Mouse (Mus musculus) G1E (cell line): ENCODE results near the gene Sft2d2. TPM values are rescaled to one million over a fixed set of nuclear protein-coding genes. Genes with fewer than 3 reads are reported as not detected.

Experiments
- ATAC-seq: 2 replicates; pipeline ENCODE4 v1.8.0; 2016; ENCODE audit warnings: mild to moderate bottlenecking; ENCODE audit not compliant: insufficient number of reproducible peaks, poor library complexity, low FRiP score, severe bottlenecking; ENCODE audit errors: extremely low read depth
- DNase-seq: peaks from one replicate; pipeline ENCODE4 v3.0.0; 2012; ENCODE audit warnings: low spot score
- H3K27me3 ChIP-seq: 2 replicates; pipeline ENCODE4 v1.6.1; 2012; ENCODE audit warnings: mild to moderate bottlenecking, low read length, inconsistent platforms; ENCODE audit not compliant: insufficient read depth
- H3K36me3 ChIP-seq: replicated peaks from 2 replicates; pipeline ENCODE3; 2012; ENCODE audit warnings: mild to moderate bottlenecking, inconsistent platforms
- H3K4me1 ChIP-seq: 2 replicates; pipeline ENCODE4 v1.6.1; 2012; ENCODE audit warnings: low read depth, low read length, inconsistent platforms, mixed read lengths; ENCODE audit not compliant: insufficient read depth
- H3K4me3 ChIP-seq: 2 replicates; pipeline ENCODE4 v1.5.1; 2012; ENCODE audit warnings: low read depth, mild to moderate bottlenecking, inconsistent platforms, low read length, moderate library complexity, mixed read lengths
- H3K9me3 ChIP-seq: replicated peaks from 2 replicates; pipeline ENCODE4 v1.6.1; 2012; ENCODE audit warnings: inconsistent platforms
- CTCF ChIP-seq: IDR thresholded peaks from 2 replicates; pipeline ENCODE4 v1.5.1; 2012; ENCODE audit warnings: low read depth, low read length, inconsistent platforms, mixed read lengths
- GATA1 ChIP-seq: IDR thresholded peaks from 2 replicates; pipeline ENCODE4 v1.6.1; 2012; ENCODE audit warnings: borderline replicate concordance, low read length, inconsistent platforms, mixed read lengths
- GATA2 ChIP-seq: IDR thresholded peaks from 2 replicates; pipeline ENCODE4 v1.6.1; 2012; ENCODE audit warnings: low read depth, low read length, inconsistent platforms, borderline replicate concordance
- POLR2AphosphoS5 ChIP-seq: IDR thresholded peaks from 2 replicates; pipeline ENCODE4 v1.6.1; 2012; ENCODE audit warnings: low read depth, low read length, inconsistent platforms; ENCODE audit not compliant: insufficient replicate concordance
- TAL1 ChIP-seq: conservative IDR thresholded peaks from 2 replicates; pipeline ENCODE4 v1.6.1; 2012; ENCODE audit warnings: low read depth, low read length, inconsistent platforms, mixed read lengths
- polyA plus RNA-seq: library from polyadenylated mRNA; stranded (reverse); fragments of >175 nt; gene quantifications from 2 replicates; pipeline ENCODE4 v1.2.3, GENCODE M21; 2012
- total RNA-seq, 2 experiments: library from RNA; stranded (forward) in 1 of 2; stranded (reverse) in 1 of 2; fragments of 200-1000 nt in 1 of 2; fragments of >200 nt in 1 of 2; fragmentation: Nextera tagmentation in 1 of 2; gene quantifications; 2 replicates each; pipeline ENCODE4 v1.2.3; 2014 to 2017

The Sft2d2 gene
- total and polyA plus RNA-seq, 3 experiments: 4.0 to 41.9 (median 41.6) TPM

DNA sequence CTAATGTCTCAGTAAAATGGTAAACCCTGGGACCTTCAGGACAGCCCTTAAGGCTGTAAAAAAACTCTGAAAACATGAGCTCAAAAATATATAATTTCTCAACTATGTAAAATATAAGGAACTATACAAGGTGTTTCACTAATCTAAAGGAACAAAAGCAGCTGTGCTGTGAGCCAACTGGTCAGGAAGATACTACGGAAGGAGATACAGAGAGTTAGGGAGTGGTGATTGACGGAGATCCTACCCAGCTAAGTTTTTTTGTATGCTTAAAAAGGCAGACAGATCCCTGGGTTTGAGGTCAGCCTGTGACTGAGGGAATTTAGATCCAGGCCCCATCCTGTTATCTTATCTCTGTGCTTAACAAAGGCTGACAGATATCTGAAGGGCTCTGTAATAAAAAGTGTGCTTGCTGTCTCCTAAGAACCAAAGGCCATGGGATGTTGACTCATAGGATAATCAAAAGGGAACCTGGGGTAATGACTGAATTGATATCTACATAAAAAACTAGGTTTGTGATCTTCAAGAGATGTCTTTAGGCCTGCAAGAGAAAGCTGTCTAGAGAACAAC lies 22.9 kb upstream of the Sft2d2 start:
- H3K36me3 ChIP-seq: peaks cover 82% of the 10 kb centered on the region
- no peak overlapping the region for H3K4me3 ChIP-seq
- peaks cover 2% of the 10 kb centered on the region; the same call in 1 of the 2 replicates for H3K4me1 ChIP-seq
- no peak for ATAC-seq
- no peaks in the 10 kb centered on the region for H3K9me3 ChIP-seq
- TF ChIP-seq TAL1: no peak
- no peak for TF ChIP-seq GATA1
- TF ChIP-seq CTCF: no peak
- TF ChIP-seq GATA2: no peak
- no peak for TF ChIP-seq POLR2AphosphoS5
- H3K27me3 ChIP-seq: no peaks in the 10 kb centered on the region
- DNase-seq: no peak

GRCm38 (mm10) chr1:165215831-165216230 lies 21.6 kb upstream of the Sft2d2 start:
- peak; percentile 79 for ATAC-seq

GRCm38 (mm10) chr1:165205591-165205990 lies 11.4 kb upstream of the Sft2d2 start:
- Histone ChIP-seq H3K9me3 (no peaks in the 10 kb centered on the region), H3K36me3 (no peaks in the 10 kb centered on the region), H3K27me3 (no peaks in the 10 kb centered on the region; the same call in 1 of the 2 replicates), H3K4me1 (no peaks in the 10 kb centered on the region), H3K4me3 (no peak overlapping the region)
- no peak for DNase-seq
- TF ChIP-seq GATA2: no peak
- TF ChIP-seq TAL1: no peak
- TF ChIP-seq CTCF: no peak
- TF ChIP-seq GATA1: no peak
- no peak for TF ChIP-seq POLR2AphosphoS5
- ATAC-seq: no peak

More at GRCm38 (mm10) chr1:165215831-165216230, 21.6 kb upstream of the Sft2d2 start:
- Histone ChIP-seq H3K27me3 (no peaks in the 10 kb centered on the region), H3K4me3 (no peak overlapping the region), H3K4me1 (peaks cover 2% of the 10 kb centered on the region; the same call in 1 of the 2 replicates), H3K36me3 (peaks cover 69% of the 10 kb centered on the region), H3K9me3 (no peaks in the 10 kb centered on the region)
- no peak for TF ChIP-seq GATA2
- no peak for DNase-seq

DNA sequence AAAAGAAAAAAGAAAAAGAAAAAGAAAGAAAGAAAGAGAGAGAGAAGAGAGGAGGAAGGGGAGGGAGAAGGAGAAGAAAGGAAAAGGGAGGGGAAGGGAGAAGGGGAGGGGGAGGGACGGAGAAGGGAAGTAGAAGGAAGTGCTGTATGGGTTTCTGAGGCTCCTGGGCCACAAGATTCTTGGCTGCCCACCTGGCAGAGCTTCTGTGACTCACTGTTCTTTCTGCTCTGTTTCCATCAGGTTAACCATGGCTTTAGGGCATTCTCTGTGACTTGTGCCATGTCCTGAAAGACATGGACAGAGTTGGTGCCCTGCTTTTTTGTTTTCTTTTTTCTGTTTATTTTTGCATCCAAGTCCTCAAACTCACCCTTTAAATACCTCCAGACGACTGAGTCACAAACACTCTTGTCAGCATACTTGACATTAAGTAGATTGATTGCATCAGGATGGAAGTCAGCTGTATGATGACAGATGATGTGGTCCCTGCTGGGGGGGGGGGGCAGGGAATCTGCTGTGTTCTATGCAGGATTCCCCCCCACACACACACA lies 9.3 kb upstream of the Sft2d2 start:
- ATAC-seq (no peak), DNase-seq (no peak)
- TF ChIP-seq GATA1: no peak
- TF ChIP-seq GATA2: no peak
- no peak for TF ChIP-seq CTCF
- TF ChIP-seq POLR2AphosphoS5: no peak
- Histone ChIP-seq H3K9me3 (no peaks in the 10 kb centered on the region), H3K4me3 (no peak overlapping the region), H3K4me1 (peaks cover 5% of the 10 kb centered on the region; the same call in 1 of the 2 replicates), H3K27me3 (peaks cover 3% of the 10 kb centered on the region), H3K36me3 (no peaks in the 10 kb centered on the region)

- H3K9me3 ChIP-seq: no peaks in the 10 kb centered on the region
- peaks cover 3% of the 10 kb centered on the region for H3K27me3 ChIP-seq
- no peaks in the 10 kb centered on the region for H3K36me3 ChIP-seq
- no peak for TF ChIP-seq CTCF
- TF ChIP-seq POLR2AphosphoS5: no peak
- no peak for TF ChIP-seq GATA1
- TF ChIP-seq TAL1: no peak
- no peak for TF ChIP-seq GATA2
- peaks cover 13% of the 10 kb centered on the region for H3K4me1 ChIP-seq
- DNase-seq (no peak), ATAC-seq (no peak)
- H3K4me3 ChIP-seq: no peak overlapping the region
These were observed 7.3 kb upstream of the Sft2d2 start for GRCm38 (mm10) chr1:165201445-165202012.

DNA sequence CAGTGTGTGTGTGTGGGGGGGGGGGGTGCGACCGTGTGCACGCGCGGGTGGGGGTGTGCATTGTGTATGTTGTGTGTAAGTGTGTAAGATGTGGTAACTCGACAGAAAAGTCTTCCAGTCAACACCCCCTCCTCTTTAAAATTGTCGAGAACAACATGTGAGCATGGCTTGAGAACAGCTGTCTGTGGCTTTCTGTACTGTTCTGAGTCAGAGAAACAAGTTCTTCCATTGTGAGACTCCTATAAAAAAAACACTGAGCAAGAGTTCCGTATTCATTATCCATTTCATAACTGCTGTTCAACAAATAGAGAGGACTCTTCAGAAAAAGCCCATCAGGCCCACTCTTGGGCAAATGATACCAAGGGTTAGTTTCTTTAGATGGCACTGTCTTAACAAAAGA lies 6.5 kb upstream of the Sft2d2 start:
- Histone ChIP-seq H3K4me3 (no peak overlapping the region), H3K4me1 (peaks cover 14% of the 10 kb centered on the region), H3K36me3 (no peaks in the 10 kb centered on the region), H3K27me3 (peaks cover 3% of the 10 kb centered on the region), H3K9me3 (no peaks in the 10 kb centered on the region)
- DNase-seq (no peak), ATAC-seq (no peak)
- TF ChIP-seq POLR2AphosphoS5: no peak
- no peak for TF ChIP-seq TAL1
- TF ChIP-seq CTCF: no peak
- TF ChIP-seq GATA1: no peak
- TF ChIP-seq GATA2: no peak

DNA sequence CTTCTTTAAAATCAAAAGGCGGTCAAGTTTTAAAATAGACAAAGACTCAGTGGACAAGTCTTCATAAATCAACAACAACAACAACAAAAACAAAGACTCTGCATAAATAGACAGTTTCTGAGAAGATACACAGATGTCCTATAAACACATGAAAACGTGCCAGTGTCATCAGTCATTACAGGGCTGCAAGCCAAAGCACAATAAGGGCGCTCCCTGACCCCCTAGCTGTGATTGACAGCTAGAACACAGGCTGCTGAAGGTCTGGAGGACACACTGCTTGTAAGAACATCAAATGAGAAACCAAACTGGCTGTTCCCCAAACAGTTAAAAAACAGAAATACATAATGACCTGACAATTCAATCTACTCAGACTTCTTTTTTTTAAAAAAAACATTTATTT lies 5.4 kb upstream of the Sft2d2 start:
- DNase-seq (no peak), ATAC-seq (no peak)
- H3K4me3 ChIP-seq: no peak overlapping the region
- peaks cover 3% of the 10 kb centered on the region for H3K27me3 ChIP-seq
- peaks cover 25% of the 10 kb centered on the region for H3K4me1 ChIP-seq
- TF ChIP-seq GATA2: no peak
- no peaks in the 10 kb centered on the region for H3K36me3 ChIP-seq
- no peaks in the 10 kb centered on the region for H3K9me3 ChIP-seq
